Mouse (Mus musculus): ENCODE results near the gene Gpr89. TPM values are rescaled to one million over a fixed set of nuclear protein-coding genes. Genes with fewer than 3 reads are reported as not detected.

Gpr89 gene
- total RNA-seq, 2 experiments from 2014 or later: 2.5 to 6.0 TPM

- ATAC-seq (replicated peaks; ENCODE audit: low FRiP score, poor library complexity, severe bottlenecking): no peak
Measured at GRCm38 (mm10) chr3:96872501-96872900, 32.6 kb downstream of the Gpr89 start.

DNA sequence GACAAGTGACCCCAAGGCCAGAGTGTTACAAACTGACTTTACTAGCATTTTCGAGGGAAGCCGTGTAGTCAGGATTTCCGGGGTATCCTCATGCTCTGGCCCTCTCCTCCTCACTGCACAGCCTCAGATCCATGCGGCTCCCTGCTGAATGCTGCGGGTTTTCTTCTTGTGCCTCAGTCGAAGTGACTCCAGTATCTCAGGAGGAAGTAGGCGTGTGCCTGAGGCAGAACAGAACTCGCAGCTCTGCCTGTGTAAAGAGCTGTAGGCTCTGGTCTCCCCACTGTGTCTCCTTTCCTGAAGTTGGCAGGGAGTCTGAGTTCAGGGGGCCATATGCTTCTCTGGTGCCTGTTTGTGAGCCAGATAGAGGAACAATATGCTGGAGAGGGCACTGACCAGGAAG lies 34.1 kb downstream of the Gpr89 start:
- no peak for ATAC-seq (replicated peaks; ENCODE audit: low FRiP score, poor library complexity, severe bottlenecking)

DNA sequence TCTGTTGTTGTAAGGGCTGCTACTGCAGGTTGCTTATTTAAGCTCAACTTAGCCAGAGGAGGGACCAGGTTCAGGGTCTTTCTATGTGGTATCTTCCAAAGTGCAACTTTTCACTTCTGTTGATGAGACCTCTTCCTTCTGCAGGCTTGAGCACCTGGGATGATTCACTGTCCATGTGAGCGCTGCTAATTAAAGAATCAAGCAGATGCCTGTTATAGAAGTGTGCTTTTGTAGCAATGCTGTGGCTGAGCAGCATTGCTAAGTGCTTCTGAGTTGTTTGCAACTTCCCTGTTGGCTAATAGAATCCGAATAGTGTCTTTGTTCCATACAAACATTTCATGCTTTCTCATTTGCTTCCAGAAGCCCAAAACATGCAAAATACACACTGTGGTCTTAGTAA lies 34.9 kb downstream of the Gpr89 start:
- no peak for ATAC-seq (replicated peaks; ENCODE audit: low FRiP score, poor library complexity, severe bottlenecking)

DNA sequence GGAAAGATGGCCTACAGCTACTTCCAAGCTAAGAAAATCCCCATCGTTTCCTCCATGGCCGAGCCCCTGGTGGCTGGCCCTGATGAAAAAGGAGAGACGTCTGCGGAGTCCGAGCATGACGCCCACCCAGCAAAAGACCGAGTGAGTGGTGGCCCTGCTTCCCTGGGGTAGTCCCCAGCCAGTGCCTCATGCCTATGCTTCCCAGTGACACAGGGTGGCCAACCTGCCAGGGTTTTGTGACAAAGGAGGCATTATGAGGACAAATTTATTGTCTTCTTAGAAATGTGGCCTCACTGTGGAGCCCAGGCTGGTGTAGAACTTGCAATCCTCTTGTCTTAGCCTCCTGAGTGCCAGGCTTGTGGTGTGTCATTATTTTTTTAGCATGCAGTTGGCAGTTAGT lies 36.1 kb downstream of the Gpr89 start:
- ATAC-seq (replicated peaks; ENCODE audit: low FRiP score, poor library complexity, severe bottlenecking): no peak

- no peak for ATAC-seq (replicated peaks; ENCODE audit: low FRiP score, poor library complexity, severe bottlenecking)
Measured at GRCm38 (mm10) chr3:96868566-96868965, 36.6 kb downstream of the Gpr89 start.

- ATAC-seq (replicated peaks; ENCODE audit: low FRiP score, poor library complexity, severe bottlenecking): no peak
Measured at GRCm38 (mm10) chr3:96867863-96868262, 37.3 kb downstream of the Gpr89 start.

GRCm38 (mm10) chr3:96860498-96860897 lies 44.6 kb downstream of the Gpr89 start:
- ATAC-seq (replicated peaks; ENCODE audit: low FRiP score, poor library complexity, severe bottlenecking): no peak

GRCm38 (mm10) chr3:96855833-96856232 lies 49.3 kb downstream of the Gpr89 start:
- no peak for ATAC-seq (replicated peaks; ENCODE audit: low FRiP score, poor library complexity, severe bottlenecking)

GRCm38 (mm10) chr3:96854376-96854775 lies 50.8 kb downstream of the Gpr89 start:
- no peak for ATAC-seq (replicated peaks; ENCODE audit: low FRiP score, poor library complexity, severe bottlenecking)

DNA sequence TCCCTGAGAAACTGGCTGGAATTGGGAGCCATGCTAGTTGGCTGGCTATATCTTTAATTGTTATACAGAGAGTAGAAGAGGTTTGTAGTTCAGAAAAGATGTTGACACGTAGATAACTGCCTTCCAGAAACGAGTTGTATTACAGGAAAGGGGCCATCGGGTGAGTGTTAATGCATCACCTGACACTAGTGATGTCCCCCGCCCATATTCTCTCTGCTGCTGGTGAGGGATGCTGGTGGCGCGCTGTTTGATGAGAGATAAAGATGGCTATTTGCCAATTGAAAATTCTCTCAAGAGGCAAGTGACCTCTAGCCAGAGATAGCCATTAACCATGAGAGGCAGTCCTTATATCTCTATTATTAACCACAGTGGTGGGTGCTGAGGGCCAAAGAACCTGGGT lies 52.6 kb downstream of the Gpr89 start:
- no peak for ATAC-seq (replicated peaks; ENCODE audit: low FRiP score, poor library complexity, severe bottlenecking)

- no peak for ATAC-seq (replicated peaks; ENCODE audit: low FRiP score, poor library complexity, severe bottlenecking)
Measured at GRCm38 (mm10) chr3:96849168-96849727, 55.9 kb downstream of the Gpr89 start.

GRCm38 (mm10) chr3:96848470-96848869 lies 56.7 kb downstream of the Gpr89 start:
- ATAC-seq (replicated peaks; ENCODE audit: low FRiP score, poor library complexity, severe bottlenecking): no peak

GRCm38 (mm10) chr3:96847661-96848060 lies 57.5 kb downstream of the Gpr89 start:
- no peak for ATAC-seq (replicated peaks; ENCODE audit: low FRiP score, poor library complexity, severe bottlenecking)

GRCm38 (mm10) chr3:96846985-96847384 lies 58.2 kb downstream of the Gpr89 start:
- ATAC-seq (replicated peaks; ENCODE audit: low FRiP score, poor library complexity, severe bottlenecking): no peak

DNA sequence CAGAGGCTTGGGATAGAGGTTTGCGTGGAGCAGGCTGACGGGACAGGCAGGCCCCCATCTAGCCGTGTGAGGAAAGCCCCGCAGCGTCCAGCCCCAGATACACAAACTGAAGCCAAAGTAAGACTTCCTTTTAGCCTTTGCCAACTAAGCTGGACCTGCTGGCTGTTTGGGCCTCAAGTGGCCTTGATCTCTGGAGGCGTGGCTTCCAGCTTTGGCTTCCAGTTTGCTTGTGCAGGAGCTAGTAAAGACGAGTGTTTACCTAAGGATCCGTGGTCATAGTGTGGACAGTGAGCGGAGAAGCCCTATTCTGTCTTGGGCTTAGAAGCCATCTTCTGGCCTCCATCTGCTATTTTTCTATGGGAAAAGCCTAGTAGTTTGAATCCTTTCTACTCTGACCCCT lies 59.3 kb downstream of the Gpr89 start:
- ATAC-seq (replicated peaks; ENCODE audit: low FRiP score, poor library complexity, severe bottlenecking): no peak

GRCm38 (mm10) chr3:96845191-96845590 lies 60.0 kb downstream of the Gpr89 start:
- no peak for ATAC-seq (replicated peaks; ENCODE audit: low FRiP score, poor library complexity, severe bottlenecking)

GRCm38 (mm10) chr3:96838996-96839645 lies 66.0 kb downstream of the Gpr89 start:
- ATAC-seq (replicated peaks; ENCODE audit: low FRiP score, poor library complexity, severe bottlenecking): no peak

GRCm38 (mm10) chr3:96836414-96836813 lies 68.7 kb downstream of the Gpr89 start:
- no peak for ATAC-seq (replicated peaks; ENCODE audit: low FRiP score, poor library complexity, severe bottlenecking)

GRCm38 (mm10) chr3:96834587-96835348 lies 70.4 kb downstream of the Gpr89 start:
- ATAC-seq (replicated peaks; ENCODE audit: low FRiP score, poor library complexity, severe bottlenecking): no peak

DNA sequence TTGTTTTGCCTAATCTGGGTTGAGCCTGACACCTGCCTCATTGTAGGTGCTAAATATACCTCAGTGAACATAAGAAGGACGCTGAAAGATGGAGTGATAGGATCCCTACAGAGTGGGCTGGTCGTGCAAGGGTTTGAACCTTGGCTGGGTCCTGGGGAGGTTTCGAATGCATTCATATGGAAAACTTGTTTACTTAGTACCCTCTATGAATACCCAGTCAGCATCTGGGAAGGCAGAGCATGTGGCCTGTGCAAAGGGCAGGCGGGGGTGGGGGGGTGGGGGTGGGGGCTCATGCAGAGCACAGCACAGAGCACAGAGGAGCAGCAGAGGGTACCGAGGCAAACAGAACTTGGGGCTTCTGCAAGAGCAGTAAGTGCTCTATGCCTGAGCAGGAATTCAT lies 72.2 kb downstream of the Gpr89 start:
- no peak for ATAC-seq (replicated peaks; ENCODE audit: low FRiP score, poor library complexity, severe bottlenecking)

DNA sequence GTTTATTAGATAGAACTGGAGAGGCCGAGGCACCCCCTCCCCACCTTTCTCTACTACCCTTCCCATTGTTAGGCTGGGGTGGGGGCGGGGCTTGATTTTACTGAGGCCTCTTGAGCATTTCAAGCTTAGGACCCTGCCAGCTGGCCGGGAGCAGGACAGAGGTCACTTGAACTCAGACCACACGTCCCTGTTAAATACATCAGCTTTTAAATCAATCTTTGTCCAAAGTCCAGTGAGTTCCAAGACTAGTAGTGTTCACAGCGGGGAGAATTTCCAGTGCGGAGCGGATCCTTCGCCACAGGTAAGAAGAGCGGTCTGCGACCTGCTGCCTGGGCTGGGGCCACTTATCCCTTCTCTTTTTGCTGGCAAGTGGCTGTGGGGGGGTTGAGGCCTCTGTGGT lies 75.3 kb downstream of the Gpr89 start:
- no peak for ATAC-seq (replicated peaks; ENCODE audit: low FRiP score, poor library complexity, severe bottlenecking)
